Mouse (Mus musculus) spleen, adult 2 months (tissue): ENCODE measurements at regions not wholly inside any gene's neighbourhood (a gene's known extent, or its start where the extent isn't known, plus 50 kb on each side); places are given as distances from the start of the nearest gene placed in this dataset.

Experiments used
- CTCF ChIP-seq: fragments of 200-500 bp; IDR thresholded peaks from 2 replicates; pipeline ENCODE4 v1.5.1; 2011; ENCODE audit warnings: mild to moderate bottlenecking, inconsistent platforms; ENCODE audit not compliant: insufficient read depth, insufficient read length, insufficient replicate concordance; ENCODE audit errors: extremely low read depth
- POLR2A ChIP-seq: fragments of 200-500 bp; IDR thresholded peaks from 2 replicates; pipeline ENCODE4 v1.6.1; 2011; ENCODE audit warnings: low read depth, low read length, inconsistent platforms

- no peak for TF ChIP-seq POLR2A
- no peak for TF ChIP-seq CTCF
These were observed 151.6 kb upstream of the Nabp1 start for GRCm38 (mm10) chr1:51629848-51630247.
